Mouse (Mus musculus): ENCODE results near the gene Ccdc177. TPM values are rescaled to one million over a fixed set of nuclear protein-coding genes. Genes with fewer than 3 reads are reported as not detected.

Gene Ccdc177
- total RNA-seq (2014; rRNA removed; ENCODE audit: low replicate concordance) (0.31 TPM in 1 of 2 replicates, not detected in the other), polyA plus RNA-seq (2015; fragmentation: Nextera tagmentation; extraction: Ambion mirVana) (not detected in 2 replicates)

DNA sequence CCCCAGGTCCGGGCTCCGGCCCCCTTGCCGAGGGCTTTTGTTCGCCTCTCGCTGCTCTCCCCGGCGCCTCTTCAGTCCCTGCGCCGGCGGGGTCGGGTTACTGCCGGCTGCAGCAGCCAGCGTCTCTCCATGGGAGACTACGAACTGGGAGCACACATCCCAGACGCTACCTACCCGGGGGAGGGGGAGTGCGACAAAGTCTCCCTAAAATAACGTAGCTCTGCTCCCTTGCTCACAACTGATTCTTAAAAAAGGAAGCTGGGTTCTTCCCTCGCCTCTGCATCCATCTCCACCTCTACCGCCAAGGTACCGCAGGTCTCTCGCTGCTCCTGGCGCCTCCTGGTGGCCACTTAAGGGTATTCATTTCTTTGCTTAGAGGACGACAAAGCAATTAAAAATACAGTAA lies at the start of gene Ccdc177:
Gene Ccdc177, minus strand, starts transcription at position 292 of the 406 bp plus-strand sequence.
- H3K9ac ChIP-seq (replicated peaks; ENCODE audit: low read depth, low read length): no peak within 1 kb of the TSS
- H3K9me3 ChIP-seq (replicated peaks; ENCODE audit: control insufficient read depth, low read length): no peaks in the 10 kb centered on the region
- H3K4me3 ChIP-seq (ENCODE audit: low read depth, low read length): peak within 1 kb of the TSS; percentile 59
- H3K27me3 ChIP-seq (ENCODE audit: control insufficient read depth, insufficient read depth, low read length): peaks cover 69% of the 10 kb centered on the region
- peaks cover 28% of the 10 kb centered on the region for H3K4me1 ChIP-seq (ENCODE audit: control insufficient read depth, insufficient read depth)
- no peaks in the 10 kb centered on the region for H3K36me3 ChIP-seq (replicated peaks; ENCODE audit: control insufficient read depth, insufficient read depth, low read length)
- DNase-seq (ENCODE audit: low spot score): peak; percentile 74
- no peak for ATAC-seq (ENCODE audit: insufficient read depth, low read depth)
- H3K27ac ChIP-seq (ENCODE audit: low read depth): no peak within 1 kb of the TSS
- H3K4me2 ChIP-seq (ENCODE audit: low read depth, low read length): peak within 1 kb of the TSS; percentile 56
- TF ChIP-seq EP300 (IDR thresholded peaks at IDR 0.05; ENCODE audit: low read depth) (no peak), CTCF (IDR thresholded peaks at IDR 0.05; ENCODE audit: low read depth) (peak; percentile 85)
- WGBS: under 1% methylated on average over 24 of the region's 24 CpGs

DNA sequence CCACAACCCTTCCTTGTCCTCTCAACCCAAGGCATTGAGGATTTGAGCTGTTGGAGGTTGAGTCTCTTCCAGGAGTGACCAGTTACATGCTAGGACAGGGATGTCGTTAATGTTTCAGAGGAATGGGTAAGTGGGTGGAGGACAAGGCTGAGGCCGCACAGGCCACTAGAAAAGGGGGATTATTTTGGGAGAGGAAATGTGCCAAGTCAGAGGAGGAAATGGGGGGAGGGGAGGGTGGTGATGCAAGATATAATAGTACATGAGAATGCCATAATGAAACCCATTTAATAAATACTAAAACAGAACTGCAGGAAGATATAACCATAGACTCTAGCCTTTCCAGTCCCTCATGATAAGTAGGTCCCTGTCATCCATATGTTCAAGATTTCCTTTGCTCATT lies 49.5 kb upstream of the Ccdc177 start:
- no peak for ATAC-seq (ENCODE audit: insufficient read depth, low read depth)
- H3K4me1 ChIP-seq (ENCODE audit: control insufficient read depth, insufficient read depth): peaks cover 66% of the 10 kb centered on the region

DNA sequence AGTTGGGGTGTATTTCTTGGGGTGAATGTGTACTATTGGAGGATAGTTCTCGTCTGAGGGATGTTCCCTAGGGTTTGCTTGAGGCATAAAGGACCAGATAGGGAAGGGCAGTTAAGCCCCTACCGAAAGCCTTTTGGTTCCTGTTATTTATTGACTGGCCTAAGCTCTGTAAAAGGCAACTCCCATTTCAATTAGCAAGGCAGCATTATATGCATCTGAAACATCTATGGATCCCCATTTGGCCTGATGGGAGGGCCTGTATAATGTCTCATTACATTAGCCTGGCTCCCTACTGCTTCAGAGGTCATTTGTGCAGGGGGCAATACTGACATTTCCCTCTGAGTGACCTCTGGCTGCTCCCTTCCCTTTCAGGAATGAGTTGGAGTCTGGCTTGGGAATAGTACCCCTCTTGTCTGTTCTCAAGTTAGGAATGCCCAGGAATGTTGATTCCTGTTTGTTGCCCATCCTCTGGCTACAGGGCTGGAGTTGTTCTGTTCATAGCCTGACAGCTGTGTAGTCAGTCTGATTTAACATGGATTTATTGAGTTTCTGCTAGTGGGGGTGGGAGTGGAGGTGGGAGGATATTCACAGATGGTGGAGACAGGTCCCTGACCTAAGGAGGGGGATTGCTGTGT lies 47.1 kb upstream of the Ccdc177 start:
- Histone ChIP-seq H3K36me3 (replicated peaks; ENCODE audit: control insufficient read depth, insufficient read depth, low read length) (no peaks in the 10 kb centered on the region), H3K9me3 (replicated peaks; ENCODE audit: control insufficient read depth, low read length) (no peaks in the 10 kb centered on the region), H3K27me3 (ENCODE audit: control insufficient read depth, insufficient read depth, low read length) (no peaks in the 10 kb centered on the region), H3K4me2 (ENCODE audit: low read depth, low read length) (no peak overlapping the region), H3K9ac (replicated peaks; ENCODE audit: low read depth, low read length) (no peak overlapping the region), H3K27ac (ENCODE audit: low read depth) (no peak overlapping the region), H3K4me1 (ENCODE audit: control insufficient read depth, insufficient read depth) (peaks cover 64% of the 10 kb centered on the region), H3K4me3 (ENCODE audit: low read depth, low read length) (no peak overlapping the region)
- TF ChIP-seq EP300 (IDR thresholded peaks at IDR 0.05; ENCODE audit: low read depth) (no peak), CTCF (IDR thresholded peaks at IDR 0.05; ENCODE audit: low read depth) (no peak)
- ATAC-seq (ENCODE audit: insufficient read depth, low read depth) (peak; percentile 36; the same call in 1 of the 2 replicates), DNase-seq (ENCODE audit: low spot score) (no peak)
- WGBS: 69% methylated on average over 2 of the region's 2 CpGs

More for the DNA sequence above, 49.5 kb upstream of the Ccdc177 start:
- WGBS: 32% methylated on average over 2 of the region's 2 CpGs
- Histone ChIP-seq H3K9ac (replicated peaks; ENCODE audit: low read depth, low read length) (no peak overlapping the region), H3K36me3 (replicated peaks; ENCODE audit: control insufficient read depth, insufficient read depth, low read length) (no peaks in the 10 kb centered on the region), H3K9me3 (replicated peaks; ENCODE audit: control insufficient read depth, low read length) (no peaks in the 10 kb centered on the region), H3K27me3 (ENCODE audit: control insufficient read depth, insufficient read depth, low read length) (no peaks in the 10 kb centered on the region), H3K4me3 (ENCODE audit: low read depth, low read length) (no peak overlapping the region), H3K4me2 (ENCODE audit: low read depth, low read length) (no peak overlapping the region), H3K27ac (ENCODE audit: low read depth) (no peak overlapping the region)
- DNase-seq (ENCODE audit: low spot score): no peak
- TF ChIP-seq EP300 (IDR thresholded peaks at IDR 0.05; ENCODE audit: low read depth) (no peak), CTCF (IDR thresholded peaks at IDR 0.05; ENCODE audit: low read depth) (no peak)

DNA sequence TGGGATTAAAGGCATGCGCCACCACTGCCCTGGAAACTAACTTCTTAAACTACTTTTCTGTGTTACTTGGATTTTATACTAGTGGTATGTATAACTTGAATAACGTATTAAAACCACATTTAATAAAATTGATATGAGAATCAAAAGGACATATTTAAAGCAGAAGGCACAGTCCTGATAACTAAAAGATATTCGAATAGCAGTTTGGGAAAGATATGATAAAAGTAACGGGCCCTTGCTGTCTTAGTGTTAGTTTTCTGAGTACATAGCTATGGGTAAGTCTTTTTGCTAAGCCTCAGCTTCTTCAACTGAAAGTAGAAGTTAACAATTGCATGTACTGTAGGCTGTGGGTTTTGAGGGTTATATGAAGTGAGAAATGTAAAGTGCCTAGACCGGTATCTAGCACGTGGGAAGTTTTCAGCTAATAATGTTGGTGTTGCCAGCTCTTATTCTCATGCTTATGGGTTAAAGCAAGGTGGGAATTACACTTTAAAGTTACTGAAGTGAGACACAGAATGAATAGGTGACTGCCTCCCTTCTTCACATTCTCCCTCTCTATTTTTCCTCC lies 44.5 kb upstream of the Ccdc177 start:
- H3K36me3 ChIP-seq (replicated peaks; ENCODE audit: control insufficient read depth, insufficient read depth, low read length): no peaks in the 10 kb centered on the region
- H3K27ac ChIP-seq (ENCODE audit: low read depth): no peak overlapping the region
- H3K27me3 ChIP-seq (ENCODE audit: control insufficient read depth, insufficient read depth, low read length): no peaks in the 10 kb centered on the region
- H3K4me2 ChIP-seq (ENCODE audit: low read depth, low read length): no peak overlapping the region
- DNase-seq (ENCODE audit: low spot score) (no peak), ATAC-seq (ENCODE audit: insufficient read depth, low read depth) (no peak)
- 79% methylated on average over 6 of the region's 6 CpGs for WGBS
- no peaks in the 10 kb centered on the region for H3K9me3 ChIP-seq (replicated peaks; ENCODE audit: control insufficient read depth, low read length)
- H3K9ac ChIP-seq (replicated peaks; ENCODE audit: low read depth, low read length): no peak overlapping the region
- TF ChIP-seq EP300 (IDR thresholded peaks at IDR 0.05; ENCODE audit: low read depth) (no peak), CTCF (IDR thresholded peaks at IDR 0.05; ENCODE audit: low read depth) (no peak)
- no peak overlapping the region for H3K4me3 ChIP-seq (ENCODE audit: low read depth, low read length)
- H3K4me1 ChIP-seq (ENCODE audit: control insufficient read depth, insufficient read depth): peaks cover 39% of the 10 kb centered on the region

DNA sequence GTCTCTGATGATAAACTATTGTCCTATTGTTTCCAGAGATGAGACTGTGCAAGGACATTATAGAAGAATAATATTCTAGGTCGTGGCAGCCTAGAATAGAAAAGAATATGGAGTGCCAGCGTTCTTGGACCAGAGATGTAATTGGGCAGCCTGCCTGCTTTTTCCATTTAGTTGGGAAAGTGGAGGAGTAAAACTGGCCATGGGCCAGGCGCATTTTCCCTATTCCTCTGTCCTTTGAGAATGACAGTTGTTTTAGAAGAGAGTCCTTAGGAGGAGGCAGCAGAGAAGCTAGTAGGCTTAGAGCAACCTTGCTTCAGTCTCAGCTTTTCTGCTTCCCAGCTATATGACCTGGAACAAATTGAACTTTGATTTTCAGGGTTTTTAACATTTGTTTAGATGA lies 43.4 kb upstream of the Ccdc177 start:
- H3K36me3 ChIP-seq (replicated peaks; ENCODE audit: control insufficient read depth, insufficient read depth, low read length): no peaks in the 10 kb centered on the region
- WGBS: 25% methylated on average over 3 of the region's 3 CpGs
- DNase-seq (ENCODE audit: low spot score) (no peak), ATAC-seq (ENCODE audit: insufficient read depth, low read depth) (no peak)
- H3K4me1 ChIP-seq (ENCODE audit: control insufficient read depth, insufficient read depth): peaks cover 29% of the 10 kb centered on the region
- H3K4me2 ChIP-seq (ENCODE audit: low read depth, low read length): no peak overlapping the region
- peak overlapping the region; percentile 7; the same call in 1 of the 2 replicates for H3K27ac ChIP-seq (ENCODE audit: low read depth)
- H3K9me3 ChIP-seq (replicated peaks; ENCODE audit: control insufficient read depth, low read length): no peaks in the 10 kb centered on the region
- TF ChIP-seq CTCF (IDR thresholded peaks at IDR 0.05; ENCODE audit: low read depth) (no peak), EP300 (IDR thresholded peaks at IDR 0.05; ENCODE audit: low read depth) (no peak)
- H3K9ac ChIP-seq (replicated peaks; ENCODE audit: low read depth, low read length): no peak overlapping the region
- H3K27me3 ChIP-seq (ENCODE audit: control insufficient read depth, insufficient read depth, low read length): no peaks in the 10 kb centered on the region
- no peak overlapping the region for H3K4me3 ChIP-seq (ENCODE audit: low read depth, low read length)
